Mouse (Mus musculus): ENCODE results near the gene Wscd2.
A peak's percentile ranks its signal among the peaks of the same experiment; 100 is the strongest.

The Wscd2 gene

GRCm38 (mm10) chr5:113618716-113619115, 128.6 kb downstream of the Wscd2 start:
- DNase-seq (ENCODE audit: low spot score), result no peak

DNA sequence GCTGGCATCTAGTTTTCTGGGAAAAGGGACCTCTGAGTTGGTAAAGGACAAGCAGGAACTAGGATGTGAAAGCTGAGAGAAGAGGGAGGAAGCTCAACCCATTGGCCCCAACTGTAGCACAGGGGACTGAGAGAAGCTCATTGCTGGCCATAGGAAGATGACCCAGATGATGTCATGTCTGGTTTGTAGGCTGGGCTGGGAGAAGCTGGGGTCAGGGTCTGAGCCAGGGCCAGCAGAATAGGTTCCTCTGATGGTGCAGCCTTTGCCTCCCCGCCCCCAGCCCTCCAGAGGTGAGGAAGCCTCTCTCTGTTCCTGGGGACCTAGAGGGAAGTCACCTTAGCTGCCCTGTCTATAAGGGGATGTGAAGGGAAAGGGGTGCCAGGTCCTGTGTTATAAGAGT, 129.0 kb downstream of the Wscd2 start:
- DNase-seq (ENCODE audit: low spot score), result no peak

GRCm38 (mm10) chr5:113620130-113620716, 130.1 kb downstream of the Wscd2 start:
- no peak for DNase-seq (ENCODE audit: low spot score)

- no peak for DNase-seq (ENCODE audit: low spot score)
Observed at GRCm38 (mm10) chr5:113620999-113621398, 130.9 kb downstream of the Wscd2 start.

- no peak for DNase-seq (ENCODE audit: low spot score)
Observed at GRCm38 (mm10) chr5:113623052-113623451, 132.9 kb downstream of the Wscd2 start.

DNA sequence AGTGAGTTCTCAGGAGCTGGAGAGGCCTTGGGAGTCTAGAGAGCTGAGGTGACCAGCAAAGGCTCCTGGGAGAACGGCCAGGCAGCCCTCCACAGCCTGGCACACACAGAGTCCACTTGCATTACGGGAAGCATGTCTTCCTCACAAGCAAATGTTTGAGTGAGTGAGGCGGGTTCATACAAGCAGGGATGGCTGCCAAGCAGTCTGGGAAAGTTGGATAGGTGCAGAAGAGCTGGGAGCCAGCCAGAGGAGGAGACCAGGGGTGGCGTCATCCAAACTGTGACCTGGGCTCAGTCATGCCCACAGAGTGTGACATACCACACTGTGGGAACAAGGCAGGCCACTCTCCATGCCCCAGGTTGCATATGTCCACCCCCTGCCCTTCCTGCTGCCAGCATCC, 134.9 kb downstream of the Wscd2 start:
- no peak for DNase-seq (ENCODE audit: low spot score)

DNA sequence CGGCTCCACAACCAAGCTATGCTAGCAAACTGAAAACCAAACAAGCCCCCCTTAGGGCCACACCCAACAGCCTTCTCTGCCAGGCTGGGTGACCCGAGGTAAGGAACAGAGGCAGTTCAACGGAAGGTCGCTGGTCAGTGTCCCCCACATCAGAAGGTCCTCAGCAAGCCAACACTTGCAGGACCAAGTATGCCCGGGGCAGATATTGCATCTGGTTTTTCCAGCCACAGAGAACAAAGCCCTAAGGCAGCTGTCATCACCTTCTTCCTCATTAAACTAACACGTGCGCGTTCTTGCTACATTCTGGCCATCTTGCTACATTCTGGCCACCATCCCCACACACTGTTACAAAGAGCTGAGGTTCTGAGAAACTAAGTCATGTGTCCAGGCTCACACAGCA, 136.2 kb downstream of the Wscd2 start:
- no peak for DNase-seq (ENCODE audit: low spot score)

GRCm38 (mm10) chr5:113626991-113627390, 136.9 kb downstream of the Wscd2 start:
- DNase-seq (ENCODE audit: low spot score), result no peak

DNA sequence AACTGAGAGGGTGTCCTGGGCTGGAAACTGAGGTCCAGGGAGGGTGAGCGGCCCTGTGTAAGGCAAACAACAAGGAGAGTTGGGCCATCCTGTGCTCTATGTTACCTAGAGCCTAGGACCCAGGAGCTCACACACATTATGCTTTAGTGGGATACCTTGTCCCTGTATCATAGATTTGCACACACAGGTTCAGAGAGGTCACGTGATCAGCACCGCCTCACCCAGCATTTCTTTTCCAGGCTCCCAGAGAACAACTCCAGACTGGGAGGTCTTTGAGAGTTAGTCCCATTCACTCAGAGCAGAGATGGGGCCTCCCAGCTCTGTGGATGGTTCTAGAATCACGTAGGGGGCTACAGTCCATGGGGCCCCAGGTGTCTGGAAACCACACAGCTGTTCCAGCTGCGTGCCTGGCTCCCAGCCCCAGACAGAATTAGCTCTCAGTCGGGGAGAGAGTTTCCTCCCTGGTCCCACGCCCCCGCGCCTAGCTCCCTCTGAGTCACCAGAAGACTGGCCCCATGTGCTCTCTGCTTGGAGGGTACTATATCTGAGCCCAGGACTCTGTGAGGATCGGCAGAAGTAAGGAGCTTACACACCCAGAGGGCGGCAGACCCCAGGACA, 137.8 kb downstream of the Wscd2 start:
- DNase-seq (ENCODE audit: low spot score), result peak; percentile 54

DNA sequence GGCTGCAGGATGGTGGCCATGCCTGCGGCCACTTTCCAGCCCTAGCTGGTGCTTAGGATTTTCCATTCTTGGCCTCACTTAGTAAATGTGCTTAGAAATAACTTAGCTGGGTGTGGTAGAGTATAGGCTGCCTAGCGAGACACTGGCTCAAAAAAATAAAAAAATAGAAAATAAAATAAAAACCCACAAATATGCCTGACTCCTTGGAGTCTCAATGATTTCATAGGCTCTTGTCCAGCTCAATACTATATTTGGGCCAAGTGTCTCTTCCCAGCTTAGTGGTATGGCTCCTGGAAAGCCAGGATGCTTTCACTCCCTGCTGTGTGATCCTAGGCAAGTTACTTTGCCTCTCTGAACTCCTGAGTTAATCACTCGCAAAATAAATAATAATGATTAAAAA, 139.1 kb downstream of the Wscd2 start:
- DNase-seq (ENCODE audit: low spot score), result no peak

- DNase-seq (ENCODE audit: low spot score), result no peak
Observed at GRCm38 (mm10) chr5:113630116-113630515, 140.0 kb downstream of the Wscd2 start.

DNA sequence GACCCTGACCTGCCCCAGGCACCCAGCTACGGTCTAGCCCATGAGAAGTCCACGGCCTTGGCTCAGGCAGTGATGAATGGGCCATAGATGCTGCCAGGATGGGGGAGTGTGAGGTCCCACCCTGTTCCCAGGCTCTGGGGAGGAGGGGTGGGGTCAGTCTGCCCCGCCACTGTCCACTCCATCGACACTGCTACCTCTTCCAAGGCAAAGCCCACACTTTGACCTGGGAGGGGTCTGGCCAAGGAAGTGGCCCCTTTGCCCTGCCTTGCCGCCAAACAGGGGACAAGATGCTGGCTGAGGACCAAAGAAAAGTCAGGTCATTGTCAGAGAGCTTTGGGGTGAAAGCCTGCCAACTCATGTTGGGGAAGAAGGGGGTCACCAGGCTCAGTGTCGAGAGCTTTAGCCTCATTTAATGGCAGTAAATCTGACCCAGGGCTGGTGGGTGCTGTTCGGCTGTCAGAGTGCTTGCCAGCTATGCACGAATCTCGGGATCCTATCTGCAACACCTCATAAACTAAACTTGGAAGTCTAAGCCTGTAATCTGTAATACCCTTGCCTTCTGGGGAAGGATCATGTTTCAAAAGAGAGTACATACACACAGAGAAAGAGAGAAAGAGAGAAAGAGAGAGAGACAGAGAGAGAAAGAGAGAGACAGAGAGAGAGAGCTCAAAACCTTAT, 143.0 kb downstream of the Wscd2 start:
- peak; percentile 42 for DNase-seq (ENCODE audit: low spot score)

GRCm38 (mm10) chr5:113634024-113634651, 144.0 kb downstream of the Wscd2 start:
- DNase-seq (ENCODE audit: low spot score), result peak; percentile 49

GRCm38 (mm10) chr5:113634887-113635610, 144.9 kb downstream of the Wscd2 start:
- DNase-seq (ENCODE audit: low spot score), result no peak

- DNase-seq (ENCODE audit: low spot score), result no peak
Observed at GRCm38 (mm10) chr5:113635861-113636565, 145.9 kb downstream of the Wscd2 start.

DNA sequence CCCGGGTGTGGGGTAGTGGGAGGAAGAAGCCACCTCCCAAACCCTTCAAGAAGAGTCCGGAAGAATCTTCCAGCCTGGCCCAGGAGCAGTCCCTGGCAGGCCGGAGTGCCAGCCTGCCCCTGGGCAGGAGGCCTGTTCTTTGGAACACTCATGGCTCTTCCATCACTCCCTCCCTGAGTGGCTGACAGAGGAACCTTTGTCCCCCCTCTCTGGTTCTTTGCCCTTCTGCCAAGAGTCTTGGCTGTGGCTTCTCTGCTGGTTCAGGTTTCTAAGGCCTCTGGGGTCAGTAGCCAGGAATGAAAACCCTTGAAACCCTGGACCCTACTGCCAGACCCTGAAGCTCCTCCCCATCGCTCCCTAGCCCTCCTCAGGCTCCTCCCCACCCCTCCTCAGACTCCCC, 147.5 kb downstream of the Wscd2 start:
- DNase-seq (ENCODE audit: low spot score), result no peak

DNA sequence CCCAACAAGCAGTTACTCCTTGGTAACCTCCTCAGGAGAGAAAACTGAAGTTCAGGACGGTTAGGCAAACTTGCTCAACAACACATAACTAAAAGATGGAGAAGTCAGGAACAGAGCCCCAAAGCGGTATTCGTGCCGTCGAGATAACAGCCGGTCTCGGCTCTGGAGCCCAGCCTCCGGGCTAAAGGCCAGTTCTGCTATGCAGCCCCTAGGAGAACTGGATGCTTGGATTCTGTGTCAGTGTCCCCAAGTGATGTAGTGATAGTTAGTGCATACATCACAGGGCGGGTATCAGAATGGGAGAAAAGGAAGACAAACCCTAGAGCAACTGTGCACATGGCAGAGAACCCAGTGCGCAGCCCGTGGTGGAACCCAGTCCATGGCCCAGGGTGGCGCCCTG, 147.9 kb downstream of the Wscd2 start:
- no peak for DNase-seq (ENCODE audit: low spot score)

- no peak for DNase-seq (ENCODE audit: low spot score)
Observed at GRCm38 (mm10) chr5:113639126-113639525, 149.0 kb downstream of the Wscd2 start.
